Mouse (Mus musculus) urinary bladder, adult 18-20 months (tissue): Measurements from ENCODE around the gene Gin1.
A peak's percentile ranks its signal among the peaks of the same experiment; 100 is the strongest.
"Not testable (repeated sequence)": the region's sequence is repeated elsewhere in the genome, so short reads cannot be mapped to it uniquely, and the experiment has no call there.

ENCODE experiments used
- DNase-seq, 2 experiments: peaks; one replicate each; pipeline ENCODE4 v3.0.0; 2022; ENCODE audit warnings: low spot score in 2 of 2, mixed read lengths in 2 of 2

The Gin1 gene

DNA sequence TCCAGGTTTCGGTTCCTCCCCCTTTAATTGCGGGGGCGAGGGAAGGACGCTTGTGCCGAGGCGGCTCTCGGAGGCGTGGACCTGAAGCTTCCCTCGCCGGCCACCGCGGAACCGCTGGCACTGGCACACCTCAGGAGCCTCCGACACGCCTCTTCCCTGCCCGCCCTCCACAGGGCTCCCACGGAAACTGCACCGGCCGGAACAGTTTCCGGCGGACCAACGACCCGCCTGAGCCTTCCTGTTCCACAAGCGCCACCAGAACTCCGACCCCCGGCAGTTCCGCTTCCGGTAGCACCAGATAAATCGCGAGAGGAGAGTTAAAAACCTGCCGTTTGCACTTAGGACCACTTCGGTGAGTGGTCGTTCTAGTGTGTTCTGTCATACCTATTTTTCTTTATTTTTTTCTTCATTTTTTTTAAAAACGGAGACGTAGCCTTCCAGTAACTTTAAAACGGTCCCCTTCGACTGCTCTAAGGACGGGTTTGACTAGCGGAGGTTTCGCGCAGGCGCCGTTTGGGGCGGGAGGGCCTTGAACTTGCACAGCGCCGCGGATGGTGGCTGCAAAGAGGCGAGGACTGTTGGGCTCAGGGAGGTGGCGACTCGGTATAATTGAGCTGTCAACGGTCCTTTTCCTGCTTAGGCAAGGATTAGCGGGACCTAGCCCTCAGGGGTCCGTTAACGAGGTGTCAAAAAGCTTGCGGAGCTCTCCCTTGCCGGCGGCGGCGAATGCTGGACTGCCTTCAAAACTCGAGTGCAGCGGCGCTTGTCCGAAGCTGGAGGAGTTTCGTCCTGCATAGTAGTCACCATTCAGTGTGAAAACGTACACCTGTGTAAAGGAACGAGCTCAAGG is at the start of gene Gin1, which contains the start of gene Ppip5k2:
Gene Gin1, plus strand, starts transcription at position 269 of the 850 bp plus-strand sequence.
Gene Ppip5k2, minus strand, starts transcription at position 508 of the 850 bp plus-strand sequence.
- peak; percentile 90 to 92 for DNase-seq

DNA sequence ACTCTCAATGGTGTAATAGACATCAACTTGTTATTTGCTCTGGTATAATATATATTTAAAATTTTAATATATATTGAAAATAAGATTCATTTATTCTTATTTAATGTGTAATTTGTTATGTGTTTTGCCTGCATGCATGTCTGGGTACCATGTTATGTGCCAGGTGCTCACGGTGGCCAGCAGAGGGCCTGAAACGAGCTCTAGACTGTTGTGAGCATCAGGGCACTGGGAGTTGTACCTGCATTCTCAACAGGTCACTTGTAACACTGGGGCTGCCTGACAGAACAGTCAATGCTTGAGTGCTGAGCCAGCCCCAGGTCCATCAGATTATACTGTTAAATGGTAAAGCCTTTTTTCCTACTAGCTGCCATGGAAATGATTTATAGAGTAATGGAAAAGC is 43.2 kb upstream of the Gin1 start:
- no peak for DNase-seq

DNA sequence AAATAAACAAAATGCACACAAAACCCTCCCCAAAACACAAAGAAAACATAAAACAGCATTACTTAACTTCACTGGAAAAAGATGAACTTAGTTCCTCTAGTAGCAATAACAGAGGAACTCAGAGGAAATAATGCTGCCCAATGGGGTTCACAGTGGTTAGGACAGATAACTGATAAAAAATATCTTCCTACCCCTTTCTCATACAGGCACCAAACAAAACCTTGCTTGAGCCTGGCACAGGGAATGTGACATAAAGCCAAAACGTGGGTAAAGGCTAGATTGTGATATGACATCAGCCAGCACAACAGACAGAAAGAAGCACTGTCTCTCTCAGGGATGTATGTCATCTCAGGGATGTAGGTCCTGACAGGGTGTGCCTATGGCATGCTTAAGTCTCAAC is 40.6 kb upstream of the Gin1 start:
- no peak for DNase-seq

DNA sequence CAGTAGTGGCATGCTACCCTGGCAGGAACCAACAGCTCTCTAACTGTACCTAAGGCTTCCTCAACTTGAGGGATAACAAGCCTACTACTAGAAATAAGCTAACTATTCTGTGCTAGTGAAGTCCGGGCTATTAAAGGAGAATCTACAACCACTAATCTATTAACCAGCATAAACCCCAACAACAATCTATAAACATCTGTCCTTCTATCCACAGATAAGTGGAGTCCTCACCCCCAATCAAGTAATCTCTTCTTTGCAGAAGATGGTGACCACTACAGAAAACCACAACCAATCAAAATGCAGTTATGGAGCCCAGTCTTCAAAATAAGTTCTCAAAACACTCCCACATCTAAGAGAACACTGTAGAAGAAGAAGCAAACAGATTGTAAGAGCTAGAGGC is 26.9 kb upstream of the Gin1 start:
- no peak for DNase-seq

DNA sequence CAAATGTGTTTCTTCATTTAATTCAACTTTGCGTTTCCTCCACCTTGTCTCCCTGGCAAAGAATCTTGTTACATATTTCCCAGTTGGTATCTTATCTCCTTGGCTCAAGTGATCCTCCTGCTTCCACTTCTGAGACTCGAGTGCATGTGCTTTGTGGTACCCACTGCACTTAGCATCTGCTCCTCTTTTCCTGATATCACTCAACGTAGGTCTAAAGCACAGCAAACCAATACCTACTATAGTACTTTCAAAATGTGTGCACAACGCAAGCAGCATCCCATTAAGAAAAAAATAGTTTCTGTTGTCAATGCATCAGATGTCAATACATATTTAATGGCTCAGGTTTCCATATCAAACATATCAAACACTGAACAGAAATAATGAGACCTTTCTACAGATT is 24.3 kb upstream of the Gin1 start:
- DNase-seq, result no peak

DNA sequence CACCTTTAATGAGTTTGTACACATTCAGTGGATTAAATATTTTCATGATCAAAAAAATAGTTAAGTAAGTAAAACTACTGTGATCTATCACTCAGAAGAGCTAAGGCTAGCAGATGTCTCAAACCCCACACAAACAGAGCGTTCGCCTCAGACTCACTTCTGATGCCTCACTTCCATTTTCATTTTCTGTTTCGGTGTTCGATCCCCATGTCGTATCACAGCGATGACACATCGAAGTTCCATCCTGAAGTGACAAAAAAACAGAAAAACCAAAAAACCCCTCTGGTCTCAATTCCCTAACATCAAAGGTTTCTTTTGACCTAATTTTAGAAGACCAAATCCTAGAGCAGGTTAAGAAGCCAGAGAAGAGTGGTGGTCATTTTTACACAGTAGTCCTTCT is 23.7 kb upstream of the Gin1 start:
- DNase-seq, result no peak

DNA sequence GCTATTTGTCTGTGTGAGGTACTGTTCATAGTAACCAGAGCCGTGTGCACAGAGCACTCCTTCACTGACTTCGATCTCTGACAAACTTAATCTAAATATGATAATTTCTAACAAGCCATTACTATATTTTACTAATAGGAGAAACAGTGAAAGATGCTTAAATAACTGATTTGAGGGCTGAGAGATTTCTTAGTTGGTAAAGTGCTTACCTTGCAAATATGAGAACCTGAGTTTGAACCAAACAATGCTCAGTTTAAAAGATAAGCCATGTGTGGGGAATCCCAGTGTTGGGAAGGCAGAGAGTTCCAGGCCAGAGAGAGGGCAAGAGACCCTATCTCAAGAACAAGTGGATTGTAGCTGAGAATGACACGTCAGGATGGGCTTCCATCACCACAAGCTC is 21.8 kb upstream of the Gin1 start:
- no peak for DNase-seq

DNA sequence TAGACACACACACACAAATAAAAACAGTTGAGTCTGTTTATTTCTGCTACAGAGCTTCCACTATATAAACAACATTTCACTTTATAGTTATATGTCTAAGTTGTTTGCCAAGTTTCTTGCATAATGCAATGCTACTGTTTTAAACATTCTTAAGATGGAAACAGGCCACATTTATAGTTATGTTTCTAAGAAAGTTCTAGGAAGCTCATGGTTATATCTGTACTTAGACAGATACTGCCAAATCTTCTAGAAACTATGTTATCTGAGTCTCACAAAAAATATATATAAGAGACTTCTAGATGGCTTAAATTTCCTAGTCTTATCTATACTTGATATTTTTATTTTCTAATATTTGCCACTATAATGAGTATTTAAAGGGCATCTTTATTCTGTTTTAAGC is 16.8 kb upstream of the Gin1 start:
- DNase-seq, result no peak

DNA sequence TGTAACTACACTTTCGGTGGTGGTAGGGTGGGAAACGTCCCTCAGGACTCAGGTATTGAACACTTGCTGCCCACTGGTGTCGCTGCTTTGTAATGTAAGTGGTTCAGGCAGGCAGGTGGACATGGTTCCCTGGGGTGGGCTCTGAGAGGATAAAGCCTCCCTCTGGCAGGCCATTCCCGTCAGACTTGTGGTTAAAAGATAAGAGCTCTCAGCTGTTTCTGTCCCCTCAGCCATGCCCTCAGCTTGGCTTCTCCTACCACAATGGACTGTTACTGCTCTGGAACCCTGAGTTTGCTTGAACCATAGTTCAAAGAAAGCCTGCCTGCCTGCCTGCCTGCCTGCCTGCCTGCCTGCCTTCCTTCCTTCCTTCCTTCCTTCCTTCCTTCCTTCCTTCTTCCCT is 15.6 kb upstream of the Gin1 start:
- no peak for DNase-seq

DNA sequence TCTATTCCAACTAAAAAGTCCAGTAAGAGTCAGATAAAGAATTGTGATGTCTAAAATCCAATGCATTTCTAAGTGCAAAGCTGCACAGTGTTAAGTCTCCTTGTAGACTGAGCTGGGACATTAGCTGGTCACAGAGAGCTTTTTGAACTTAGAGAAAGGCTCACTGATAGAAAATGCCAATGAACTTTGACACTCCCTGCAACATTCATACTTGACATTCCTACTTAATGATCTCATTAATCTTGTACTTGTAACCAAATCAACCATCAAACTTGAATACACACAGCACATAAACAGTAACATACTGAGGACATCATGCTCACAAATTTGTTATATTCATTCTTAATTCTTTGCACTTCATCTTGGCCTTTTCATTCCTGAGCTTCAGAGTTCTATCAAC is 10.1 kb upstream of the Gin1 start:
- DNase-seq, result no peak

DNA sequence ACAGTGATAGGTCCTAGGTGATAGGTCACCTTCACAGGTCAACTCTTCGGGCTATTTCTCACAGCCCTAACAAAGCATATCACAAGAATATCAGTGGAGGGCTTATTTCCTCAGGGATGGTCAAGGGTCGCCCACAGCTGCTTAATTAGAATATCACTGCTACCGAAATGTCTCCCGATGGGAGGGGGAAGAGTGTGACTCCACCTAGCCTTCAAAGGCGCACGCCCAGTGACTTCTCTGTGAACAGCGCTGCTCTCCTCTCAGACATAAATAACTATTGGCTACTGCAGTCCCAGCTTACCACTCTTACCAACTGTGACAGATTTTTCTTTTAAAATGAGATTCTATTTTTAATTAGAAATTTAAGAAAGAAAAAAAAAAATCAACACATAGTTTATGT is 9.4 kb upstream of the Gin1 start:
- DNase-seq, result no peak

DNA sequence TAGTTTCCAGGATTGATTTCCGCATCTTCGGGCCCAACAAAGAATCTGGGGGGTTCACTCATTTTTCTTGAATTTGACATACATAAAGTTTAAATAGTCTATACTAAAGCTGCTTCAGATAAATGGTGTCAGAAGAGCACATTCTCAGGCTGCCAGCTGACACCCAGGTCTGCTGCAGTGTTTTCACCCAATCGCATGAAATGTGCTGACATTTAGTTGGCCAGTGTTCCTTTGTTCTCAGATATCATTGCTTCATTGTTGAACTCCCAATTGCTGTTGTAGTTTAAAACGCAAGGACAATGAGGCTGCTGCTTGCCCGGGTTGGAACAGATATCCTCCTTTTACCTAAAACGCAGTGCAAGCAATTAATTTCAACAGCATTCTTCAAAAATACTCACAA is 8.5 kb upstream of the Gin1 start:
- DNase-seq, result no peak

DNA sequence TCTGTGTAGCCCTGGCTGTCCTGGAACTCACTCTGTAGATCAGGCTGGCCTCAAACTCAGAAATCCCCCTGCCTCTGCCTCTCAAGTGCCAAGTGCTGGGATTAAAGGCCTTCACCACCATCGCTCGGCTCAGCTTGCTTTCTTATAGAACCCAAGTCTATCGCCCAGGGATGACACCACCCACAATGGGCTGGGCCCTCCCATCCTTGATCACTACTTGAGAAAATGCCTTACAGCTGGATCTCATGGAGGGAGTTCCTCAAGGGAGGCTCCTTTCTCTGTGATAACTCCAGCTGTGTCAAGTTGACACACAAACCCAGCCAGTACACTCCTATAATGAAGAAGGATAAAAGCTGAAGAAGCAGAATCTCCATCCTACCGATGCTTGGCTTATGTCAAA is 4.3 kb upstream of the Gin1 start:
- not testable (repeated sequence) for DNase-seq

DNA sequence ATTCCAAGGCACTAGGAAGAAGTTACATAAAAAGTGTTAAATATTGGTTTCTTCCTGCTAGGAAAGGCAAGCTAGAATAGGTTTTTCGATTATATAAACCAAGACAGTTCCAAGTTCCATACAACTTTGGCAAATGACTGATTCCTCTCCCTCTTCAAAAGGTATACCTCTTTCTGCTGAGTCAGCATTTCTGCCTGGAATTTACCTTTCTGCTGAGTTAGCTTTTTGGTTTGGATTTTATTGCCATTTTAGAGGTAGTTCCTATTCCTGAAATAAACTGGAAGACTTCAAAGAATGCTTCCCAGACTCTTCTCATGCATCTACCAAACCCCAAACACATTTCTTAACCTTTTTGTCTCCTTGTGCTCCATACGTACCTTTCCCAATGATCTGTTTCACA is 1.9 kb upstream of the Gin1 start:
- DNase-seq, result no peak

DNA sequence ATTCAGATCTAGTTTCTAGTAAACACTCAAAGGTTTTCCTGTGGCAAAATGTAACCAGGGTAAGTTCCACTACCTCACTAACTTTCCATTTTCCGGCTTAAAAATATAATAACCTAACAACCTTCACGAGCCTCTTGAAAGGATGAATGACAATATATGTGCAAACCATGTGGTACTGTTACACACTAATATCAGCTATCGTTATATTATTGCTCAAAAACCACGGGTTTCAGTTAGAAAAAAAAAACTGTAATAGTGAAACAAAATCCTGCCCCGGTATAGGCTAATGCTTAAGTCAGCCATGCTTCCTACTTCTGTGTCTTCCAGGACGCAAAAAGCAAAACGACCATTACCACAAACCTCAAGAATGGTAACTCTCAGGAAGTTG is 1.1 kb upstream of the Gin1 start:
- DNase-seq, result no peak

DNA sequence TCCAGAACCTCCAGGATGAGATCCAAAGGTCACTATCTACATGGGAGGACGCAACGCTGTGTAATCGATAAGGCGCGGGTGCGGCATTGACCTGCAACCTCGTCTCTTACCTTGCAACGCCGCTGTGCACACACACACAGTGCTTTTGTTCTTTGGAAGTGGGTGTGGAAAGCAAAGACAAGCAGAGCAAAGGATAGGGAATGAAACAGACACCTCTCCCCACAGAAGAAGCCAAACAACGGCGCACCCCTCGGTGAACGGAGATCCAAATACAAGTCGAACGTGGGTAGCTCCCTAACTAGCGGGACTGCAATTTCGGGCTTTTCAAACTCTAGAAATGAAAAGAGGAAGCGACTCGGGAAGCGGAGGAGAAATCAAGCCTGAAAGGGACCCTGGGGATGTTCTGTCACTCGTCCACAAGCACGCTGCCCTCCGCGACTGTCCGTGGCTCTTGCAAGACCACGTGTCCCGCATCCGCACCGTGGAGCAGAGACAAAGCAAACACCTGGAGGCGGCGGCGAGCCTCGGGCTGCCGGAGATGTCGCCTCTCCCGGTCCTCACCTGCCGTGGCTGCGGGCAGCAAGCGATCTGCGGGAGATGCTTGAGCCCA is 573 bp upstream of the Gin1 start:
- peak; percentile 2 to 35 for DNase-seq

DNA sequence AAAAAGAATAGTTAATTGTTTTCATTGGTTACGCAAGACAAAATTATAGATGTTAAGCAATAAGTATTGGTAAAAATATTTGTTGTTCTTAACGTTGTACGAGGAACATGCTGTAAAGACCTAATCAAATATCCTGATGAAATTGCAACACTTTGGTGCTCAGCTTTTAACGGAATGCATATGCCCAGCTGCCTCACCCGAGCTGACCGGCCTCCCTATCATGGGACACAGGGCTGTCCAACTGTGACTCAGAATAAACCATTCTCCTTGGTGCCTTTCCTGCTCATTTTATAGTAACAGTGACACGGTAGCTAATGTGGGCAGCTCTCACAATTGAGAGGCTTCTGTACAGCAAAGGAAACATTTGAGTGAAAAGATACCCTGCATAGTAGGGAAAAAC is 1.1 kb downstream of the Gin1 start:
- no peak for DNase-seq

DNA sequence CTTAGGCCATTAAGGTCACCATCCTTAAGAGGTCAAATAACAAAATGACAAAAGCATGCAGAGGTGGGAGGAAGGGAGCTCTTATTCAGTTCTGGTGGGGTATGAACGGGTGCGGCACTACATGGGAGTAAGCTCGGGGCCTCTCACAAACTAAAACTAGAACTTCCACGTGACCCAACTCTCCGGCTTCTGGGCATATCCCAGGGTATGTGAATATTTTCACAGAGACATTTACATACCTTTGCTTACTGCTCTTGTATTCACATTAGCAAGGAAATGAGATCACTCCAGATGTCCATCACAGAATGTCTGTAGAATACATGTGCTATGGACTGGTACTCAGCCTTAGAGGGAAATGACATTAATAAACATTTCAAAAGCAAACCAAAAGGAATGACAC is 1.8 kb downstream of the Gin1 start:
- no peak for DNase-seq

DNA sequence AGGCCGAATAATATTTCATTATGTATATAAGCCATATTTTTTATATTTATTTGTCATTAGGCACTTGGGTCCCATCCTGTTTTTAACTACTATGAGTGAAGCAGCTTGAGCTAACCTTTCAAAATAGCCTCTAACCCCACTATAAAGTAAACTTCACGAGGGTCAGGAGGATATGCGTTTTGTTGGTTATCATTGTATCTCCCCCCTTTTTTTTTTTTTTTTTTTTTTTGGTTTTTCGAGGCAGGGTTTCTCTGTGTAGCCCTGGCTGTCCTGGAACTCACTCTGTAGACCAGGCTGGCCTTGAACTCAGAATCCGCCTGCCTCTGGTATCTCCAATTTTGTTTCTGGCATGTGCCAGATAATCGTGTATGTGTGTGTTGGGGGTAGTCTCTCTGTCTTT is 3.4 kb downstream of the Gin1 start:
- no peak for DNase-seq

DNA sequence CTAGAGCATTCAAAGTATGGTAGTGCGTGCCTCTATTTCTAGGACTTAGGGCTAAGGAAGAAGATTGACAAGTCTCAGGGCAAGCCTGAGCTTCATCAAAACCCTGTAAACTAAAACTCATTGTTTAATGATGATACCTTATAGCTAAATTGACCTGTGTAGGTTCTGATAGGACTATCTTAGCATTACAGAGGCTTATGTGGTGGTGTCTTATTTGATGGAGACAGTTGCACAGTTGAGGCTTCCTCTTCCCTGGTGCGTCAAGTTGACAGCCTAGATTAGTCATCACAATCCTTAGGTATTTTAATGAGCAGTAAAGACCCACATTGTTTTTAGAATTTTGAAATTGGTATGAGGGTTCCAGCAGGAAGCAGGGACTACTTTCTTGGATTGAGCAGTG is 4.0 kb downstream of the Gin1 start:
- no peak for DNase-seq

DNA sequence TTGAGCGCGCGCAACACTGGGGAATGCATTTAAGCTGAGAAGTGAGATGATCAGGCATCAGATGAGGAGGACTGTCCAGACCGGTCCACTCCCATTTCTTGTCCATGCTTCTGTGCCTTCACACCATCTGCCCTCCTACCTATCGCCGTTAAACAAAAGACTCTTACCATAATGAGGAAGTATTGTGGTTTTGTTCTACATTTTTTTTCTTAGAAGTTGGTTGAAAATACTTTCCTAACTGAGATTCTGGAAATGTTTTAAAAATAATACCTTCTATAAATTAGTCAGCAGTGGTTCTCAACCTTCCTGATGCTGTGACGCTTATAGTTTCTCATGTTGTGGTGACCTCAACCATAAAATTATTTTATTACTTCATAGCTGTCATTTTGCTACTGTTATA is 11.7 kb downstream of the Gin1 start:
- no peak for DNase-seq

DNA sequence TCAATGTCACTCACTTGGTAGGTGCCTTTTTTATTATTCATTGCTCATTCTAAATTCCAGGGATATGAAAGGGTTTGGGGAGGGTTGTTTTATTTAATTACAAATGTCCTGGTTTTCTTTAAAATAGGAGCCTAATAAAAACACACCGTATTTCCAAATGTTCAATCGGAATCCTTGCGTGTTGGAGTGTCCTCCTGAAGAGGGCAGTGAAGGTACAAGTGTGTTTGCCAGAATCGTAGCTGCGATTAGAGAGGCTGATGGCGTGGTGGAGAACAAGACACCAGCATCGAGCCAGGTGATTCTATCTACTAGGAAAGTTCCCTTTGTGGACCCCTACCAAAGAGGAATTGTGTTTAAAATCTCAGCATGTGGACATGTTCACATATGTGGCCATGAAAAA is 15.0 kb downstream of the Gin1 start:
- DNase-seq, result no peak

DNA sequence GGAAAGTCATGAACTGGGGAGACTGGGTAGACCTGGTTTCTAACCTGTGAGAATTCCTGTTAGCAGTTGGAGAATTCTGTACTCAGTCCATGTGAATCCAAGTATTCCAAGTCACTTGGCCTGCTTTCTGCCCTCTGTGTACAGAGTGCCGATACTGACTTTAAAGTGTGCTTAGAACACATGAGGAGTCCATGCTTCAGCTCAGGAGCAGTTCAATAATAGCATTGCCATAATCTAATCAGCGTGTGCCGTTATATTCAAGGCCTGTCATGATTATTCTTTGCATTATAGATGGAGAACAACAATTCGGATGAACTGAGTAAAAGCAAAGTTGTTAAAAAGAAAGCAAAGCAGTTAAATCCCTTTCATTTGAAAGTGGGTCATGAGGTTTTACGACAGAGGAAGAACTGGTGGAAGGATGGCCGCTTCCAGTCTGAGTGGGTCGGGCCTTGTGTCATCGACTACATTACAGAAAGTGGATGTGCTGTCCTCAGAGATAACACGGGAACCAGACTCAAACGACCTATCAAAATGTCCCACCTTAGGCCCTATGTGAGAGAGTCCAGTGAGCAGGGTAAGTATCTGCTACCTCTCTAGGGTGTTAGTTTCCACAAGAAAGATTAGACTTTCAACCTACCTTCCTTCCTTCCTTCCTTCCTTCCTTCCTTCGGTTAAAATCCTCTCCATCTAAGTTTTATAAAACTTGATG is 15.9 kb downstream of the Gin1 start:
- no peak for DNase-seq
